Mouse (Mus musculus) ES-E14 (cell line): ENCODE measurements at regions not wholly inside any gene's neighbourhood (a gene's known extent, or its start where the extent isn't known, plus 50 kb on each side); places are given as distances from the start of the nearest gene placed in this dataset.

Experiments used
- CHD2 ChIP-seq: IDR thresholded peaks from 2 replicates; pipeline ENCODE4 v1.6.1; 2014; ENCODE audit warnings: mild to moderate bottlenecking, low read depth, low read length, inconsistent platforms
- HCFC1 ChIP-seq: IDR thresholded peaks from 2 replicates; pipeline ENCODE4 v1.6.1; 2012; ENCODE audit warnings: low read length, inconsistent platforms, borderline replicate concordance; ENCODE audit not compliant: insufficient read depth
- MAFK ChIP-seq: IDR thresholded peaks from 2 replicates; pipeline ENCODE4 v1.6.1; 2014; ENCODE audit warnings: mild to moderate bottlenecking, low read depth, low read length, inconsistent platforms; ENCODE audit not compliant: insufficient read depth
- ZC3H11A ChIP-seq: IDR thresholded peaks from 2 replicates; pipeline ENCODE4 v1.6.1; 2012; ENCODE audit warnings: low read depth, mild to moderate bottlenecking, inconsistent platforms, low read length, borderline replicate concordance
- ZNF384 ChIP-seq: IDR thresholded peaks from 2 replicates; pipeline ENCODE4 v1.6.1; 2012; ENCODE audit warnings: low read depth, low read length, inconsistent platforms

DNA sequence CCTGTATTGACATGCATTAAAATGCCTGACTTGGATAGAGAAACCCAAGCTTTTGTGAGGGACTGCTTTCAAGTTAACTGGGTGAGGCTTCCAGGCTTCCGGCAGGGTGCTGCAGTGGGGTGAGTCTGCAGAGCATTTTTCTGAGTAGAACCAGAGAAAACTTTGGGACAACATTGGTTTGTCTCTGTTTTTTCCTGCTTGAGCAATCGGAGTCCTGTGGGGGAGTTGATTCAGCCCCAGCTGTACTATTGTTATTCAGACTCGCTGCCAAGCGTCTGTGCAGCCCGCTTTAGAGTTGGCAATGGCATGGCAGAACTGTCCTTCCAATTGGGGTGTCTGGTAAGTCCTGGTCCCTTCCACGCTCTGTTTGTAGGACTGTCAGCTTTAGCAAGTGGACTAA, 204.8 kb upstream of the P2ry1 start:
- TF ChIP-seq ZNF384 (no peak), HCFC1 (no peak), MAFK (no peak), CHD2 (no peak), ZC3H11A (no peak)
